Mouse (Mus musculus) bone marrow macrophage, adult 2 months (primary cell): Measurements from ENCODE around the gene Mas1.

Source experiments
- CTCF ChIP-seq: IDR thresholded peaks from 2 replicates; pipeline ENCODE4 v1.5.1; 2012; ENCODE audit warnings: low read depth, mild to moderate bottlenecking, low read length, moderate library complexity
- POLR2A ChIP-seq: IDR thresholded peaks from 2 replicates; pipeline ENCODE4 v1.6.1; 2012; ENCODE audit warnings: mild to moderate bottlenecking, low read depth, low read length, borderline replicate concordance

DNA sequence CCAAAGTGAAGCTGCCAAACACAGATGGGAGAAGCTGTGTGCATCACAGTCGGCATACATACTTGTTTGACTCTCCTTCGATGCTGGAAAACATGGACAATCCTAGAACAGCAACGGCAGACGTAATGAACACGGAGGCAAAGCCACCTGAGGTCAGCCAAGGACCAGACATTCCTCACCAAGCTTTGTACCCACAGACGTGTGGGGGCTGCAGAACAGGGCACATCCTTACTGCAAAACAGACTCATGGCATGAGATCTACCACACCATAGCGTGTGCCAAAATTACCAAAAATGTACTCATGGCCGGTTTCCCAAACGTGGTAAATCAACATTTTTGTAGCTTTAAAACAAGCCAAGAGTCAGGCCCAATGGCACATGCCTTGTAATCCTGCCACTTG is 38.5 kb upstream of the Mas1 start:
- TF ChIP-seq POLR2A (no peak), CTCF (no peak)
